Mouse (Mus musculus) hindlimb bud, embryonic 11.5 days (tissue): ENCODE measurements around the gene Phf13.
"Not testable (repeated sequence)": the region's sequence is repeated elsewhere in the genome, so short reads cannot be mapped to it uniquely, and the experiment has no call there.

ENCODE experiments used
- DNase-seq: peaks from one replicate; pipeline ENCODE4 v3.0.0-alpha.2; 2012; ENCODE audit warnings: low read depth, low spot score; ENCODE audit errors: extremely low spot score

Phf13 gene

GRCm38 (mm10) chr4:151996173-151996950 is at the start of gene Phf13:
TSS of gene Phf13 (minus strand) at chr4:151996258.
- peak; percentile 94 for DNase-seq

- DNase-seq: no peak
These were observed 48.6 kb upstream of the Phf13 start for GRCm38 (mm10) chr4:152044609-152045008.

DNA sequence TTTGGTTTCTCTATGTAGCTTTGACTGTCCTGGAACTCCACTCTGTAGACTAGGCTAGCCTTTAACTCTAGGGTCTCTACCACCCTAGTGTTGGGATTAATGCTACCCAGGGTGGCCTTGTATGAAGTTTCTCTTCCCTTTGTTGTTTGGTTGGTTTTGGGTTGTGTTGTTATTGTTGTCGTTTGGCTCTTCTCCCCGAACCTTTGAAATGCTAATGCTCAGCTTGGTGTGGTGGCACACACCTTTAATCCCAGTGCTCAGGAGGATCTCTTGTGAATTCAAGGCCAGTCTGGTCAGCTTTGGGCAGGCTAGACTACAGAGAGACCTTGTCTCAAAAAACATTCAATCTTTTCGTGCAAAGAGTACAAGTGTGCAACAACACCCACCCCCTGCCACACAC is 47.1 kb upstream of the Phf13 start:
- no peak for DNase-seq

GRCm38 (mm10) chr4:152041924-152042641 is 46.0 kb upstream of the Phf13 start:
- no peak for DNase-seq

- DNase-seq: no peak
These were observed 43.8 kb upstream of the Phf13 start for GRCm38 (mm10) chr4:152039831-152040310.

- peak; percentile 69 for DNase-seq
These were observed 43.1 kb upstream of the Phf13 start, which contains the start of gene Nol9 for GRCm38 (mm10) chr4:152038985-152039830. TSS of gene Nol9 (plus strand) at chr4:152039321.

- no peak for DNase-seq
These were observed 42.3 kb upstream of the Phf13 start, which contains the start of gene Tas1r1 for GRCm38 (mm10) chr4:152038225-152038984. TSS of gene Tas1r1 (minus strand) at chr4:152038568.

GRCm38 (mm10) chr4:152036464-152036863 is 40.4 kb upstream of the Phf13 start:
- DNase-seq: not testable (repeated sequence)

GRCm38 (mm10) chr4:152032922-152033321 is 36.9 kb upstream of the Phf13 start:
- DNase-seq: no peak

GRCm38 (mm10) chr4:152029997-152030396 is 33.9 kb upstream of the Phf13 start:
- no peak for DNase-seq

GRCm38 (mm10) chr4:152029087-152029486 is 33.0 kb upstream of the Phf13 start:
- no peak for DNase-seq

GRCm38 (mm10) chr4:152028456-152028855 is 32.4 kb upstream of the Phf13 start:
- no peak for DNase-seq

GRCm38 (mm10) chr4:152027524-152027923 is 31.5 kb upstream of the Phf13 start, which contains the start of gene Zbtb48:
TSS of gene Zbtb48 (minus strand) at chr4:152027671.
- peak; percentile 83 for DNase-seq

DNA sequence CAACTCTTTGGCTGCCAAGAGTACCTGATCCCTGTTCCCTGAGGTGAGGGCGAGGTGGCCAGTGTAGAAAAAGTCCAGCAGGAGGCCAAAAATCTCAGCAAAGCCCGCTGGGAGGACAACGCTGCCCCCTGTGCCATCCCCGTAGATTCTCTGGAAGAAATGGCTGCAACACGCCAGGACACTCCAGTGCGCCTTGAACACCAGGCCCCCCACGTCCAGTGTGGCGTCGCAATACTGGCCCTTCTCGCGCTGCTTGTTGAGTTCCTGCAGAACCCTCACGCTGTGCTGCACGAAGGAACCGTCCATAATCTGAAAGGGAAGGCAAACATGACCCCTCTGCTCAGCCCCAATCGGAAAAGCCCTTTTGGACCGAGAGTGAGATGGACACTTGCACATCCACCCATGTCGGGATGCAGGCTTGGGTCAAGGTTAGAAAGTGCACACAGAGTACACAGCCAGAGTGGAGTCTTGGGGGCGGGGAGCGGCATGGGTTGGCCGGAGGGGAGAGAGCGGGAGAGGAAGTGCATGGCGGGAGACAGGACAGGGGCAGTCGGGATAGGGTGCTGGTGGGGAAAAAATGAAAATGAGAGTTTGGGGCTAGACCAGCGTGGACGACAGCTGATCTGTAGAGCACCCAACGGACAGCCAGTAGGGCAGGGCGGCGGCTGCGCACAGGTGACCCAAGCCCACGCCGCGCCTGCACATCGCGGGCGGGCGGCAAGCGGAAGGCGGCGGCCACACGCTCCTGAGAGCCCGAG is 30.9 kb upstream of the Phf13 start:
- no peak for DNase-seq

GRCm38 (mm10) chr4:152024525-152024924 is 28.5 kb upstream of the Phf13 start:
- DNase-seq: no peak

GRCm38 (mm10) chr4:152022506-152022905 is 26.4 kb upstream of the Phf13 start:
- DNase-seq: no peak

DNA sequence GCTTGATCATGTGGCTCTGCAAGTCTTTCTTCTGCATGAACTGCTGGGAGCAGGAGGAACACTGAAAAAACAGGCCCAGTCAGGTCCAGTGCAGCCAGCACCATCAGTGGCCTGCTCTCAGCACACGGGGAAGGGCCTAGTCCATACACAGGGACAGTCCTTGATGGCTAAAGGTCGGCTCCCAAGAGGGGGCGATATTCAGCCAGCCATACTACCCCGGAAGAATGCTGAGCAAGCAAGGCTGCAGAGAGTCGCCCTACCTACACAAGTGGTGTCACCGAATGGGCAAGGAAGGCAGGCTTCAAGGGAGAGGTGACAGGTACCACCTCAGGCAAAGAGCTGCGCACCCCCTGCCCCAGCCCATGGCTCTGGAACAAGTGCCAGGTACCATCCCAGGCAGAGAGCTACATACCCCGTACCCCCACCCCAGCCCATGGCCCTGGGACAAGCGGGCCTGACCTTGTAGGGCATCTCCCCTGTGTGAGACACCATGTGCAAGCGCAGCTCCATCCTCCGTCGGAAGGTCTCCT is 25.6 kb upstream of the Phf13 start:
- no peak for DNase-seq

- no peak for DNase-seq
These were observed 24.0 kb upstream of the Phf13 start for GRCm38 (mm10) chr4:152020024-152020423.

GRCm38 (mm10) chr4:152019073-152019472 is 23.0 kb upstream of the Phf13 start:
- DNase-seq: no peak
